In genomic region chr13:98729271-98730062, GRCm38 (mm10) we compare ENCODE assay signal across 14 mouse cellular contexts. TPM values are rescaled to one million over a fixed set of nuclear protein-coding genes. Genes with fewer than 3 reads are reported as not detected.
DNase-seq lines count a peak whose midpoint lies in the region; ATAC-seq and TF ChIP-seq lines count a peak whose summit lies in the region.
"Had no signal": no experiment of that assay in that cellular context is flagged by ENCODE, and none has a peak within 500 bp of the region (broad histone marks: within the 10 kb centered on the region; RNA-seq: fewer than 3 reads in every experiment).

No protein-coding gene starts in this region.

- no peak overlapping the region for H3K4me3 ChIP-seq in heart, adult 2 months
- H3K4me3 ChIP-seq in liver, postnatal 0 days (ENCODE audit: low read depth, low read length): no peak overlapping the region
- H3K4me3 ChIP-seq in liver, embryonic 12.5 days: no peak overlapping the region
- H3K4me3 ChIP-seq: embryonic facial prominence, embryonic 13.5 days; liver, embryonic 13.5 days; megakaryocyte, embryonic 14.5 days had no signal

- no peak for TF ChIP-seq EP300 in heart, adult 2 months (IDR thresholded peaks at IDR 0.05; ENCODE audit: insufficient read depth, low read depth, low read length)
- TF ChIP-seq EP300 in liver, postnatal 0 days (IDR thresholded peaks at IDR 0.05; ENCODE audit: low read depth): no peak

- H3K27me3 ChIP-seq in heart, adult 2 months (ENCODE audit: control insufficient read depth, insufficient read depth, low read length): no peaks in the 10 kb centered on the region
- no peaks in the 10 kb centered on the region for H3K27me3 ChIP-seq in liver, postnatal 0 days (ENCODE audit: insufficient read depth, low read length)
- no peaks in the 10 kb centered on the region for H3K27me3 ChIP-seq in liver, embryonic 12.5 days (replicated peaks)
- H3K27me3 ChIP-seq: embryonic facial prominence, embryonic 13.5 days; liver, embryonic 13.5 days; megakaryocyte, embryonic 14.5 days had no signal

- ATAC-seq in liver, postnatal 0 days: no peak
- ATAC-seq in liver, embryonic 12.5 days: no peak
- ATAC-seq: intestine, embryonic 16.5 days had no signal

- DNase-seq in heart, adult 2 months: no peak
- DNase-seq in heart, postnatal 25 days (ENCODE audit: low spot score): no peak
- DNase-seq in liver, postnatal 0 days: no peak
- peak; percentile 77 for DNase-seq in NIH3T3 (ENCODE audit: low read depth)
- peak; percentile 20 for DNase-seq in retina, postnatal 1 day
- DNase-seq in yolk sac, embryonic 10.5 days (ENCODE audit: low spot score): no peak
- no peak for DNase-seq in adrenal gland, postnatal 36 days
- DNase-seq: adrenal gland, adult 2 months; liver, embryonic 13.5 days; thymus, postnatal 4 days had no signal

- intact Hi-C loops in heart, adult 2 months (cut with DNase I): loop anchor here (5.0 kb wide), 1 partner anchor 132 kb away; no protein-coding TSS in a partner anchor
- intact Hi-C loops in heart, postnatal 25 days (cut with DNase I): loop anchor here (5.0 kb wide), 1 partner anchor 132 kb away; no protein-coding TSS in a partner anchor

- TF ChIP-seq POLR2A in heart, adult 2 months (IDR thresholded peaks at IDR 0.05; ENCODE audit: insufficient read depth, low read depth, low read length): no peak

- no peaks in the 10 kb centered on the region for H3K4me1 ChIP-seq in heart, adult 2 months (ENCODE audit: control insufficient read depth, insufficient read depth, low read length)
- H3K4me1 ChIP-seq in liver, postnatal 0 days (ENCODE audit: insufficient read depth): no peaks in the 10 kb centered on the region
- H3K4me1 ChIP-seq in liver, embryonic 12.5 days: peaks cover 13% of the 10 kb centered on the region; the same call in 1 of the 2 replicates
- H3K4me1 ChIP-seq: embryonic facial prominence, embryonic 13.5 days had no signal

- H3K4me2 ChIP-seq in liver, postnatal 0 days (ENCODE audit: low read depth, low read length): no peak overlapping the region
- no peak overlapping the region for H3K4me2 ChIP-seq in liver, embryonic 12.5 days
- H3K4me2 ChIP-seq: embryonic facial prominence, embryonic 13.5 days; liver, embryonic 13.5 days had no signal

- no peaks in the 10 kb centered on the region for H3K9me3 ChIP-seq in liver, postnatal 0 days (ENCODE audit: low read length)
- no peaks in the 10 kb centered on the region for H3K9me3 ChIP-seq in liver, embryonic 12.5 days (replicated peaks)
- H3K9me3 ChIP-seq: embryonic facial prominence, embryonic 13.5 days; liver, embryonic 13.5 days; megakaryocyte, embryonic 14.5 days had no signal

- TF ChIP-seq CTCF in heart, adult 2 months (IDR thresholded peaks at IDR 0.05): peak; percentile 68
- TF ChIP-seq CTCF in liver, postnatal 0 days (IDR thresholded peaks at IDR 0.05; ENCODE audit: low read depth): peak; percentile 35

- peaks cover 2% of the 10 kb centered on the region for H3K36me3 ChIP-seq in heart, adult 2 months (ENCODE audit: control insufficient read depth, insufficient read depth, low read length)
- peaks cover 83% of the 10 kb centered on the region for H3K36me3 ChIP-seq in liver, postnatal 0 days (replicated peaks; ENCODE audit: insufficient read depth, low read length)
- peaks cover 90% of the 10 kb centered on the region for H3K36me3 ChIP-seq in liver, embryonic 12.5 days

- no peak overlapping the region for H3K27ac ChIP-seq in heart, adult 2 months
- no peak overlapping the region for H3K27ac ChIP-seq in liver, postnatal 0 days (ENCODE audit: low read depth)
- no peak overlapping the region for H3K27ac ChIP-seq in liver, embryonic 12.5 days
- H3K27ac ChIP-seq: embryonic facial prominence, embryonic 13.5 days; liver, embryonic 13.5 days had no signal

- no peaks in the 10 kb centered on the region for H3K79me2 ChIP-seq in heart, adult 2 months (replicated peaks; ENCODE audit: control insufficient read depth, insufficient read depth, low read length)

- no peak overlapping the region for H3K9ac ChIP-seq in heart, adult 2 months (ENCODE audit: low read depth, low read length)
- no peak overlapping the region for H3K9ac ChIP-seq in liver, postnatal 0 days (replicated peaks)
- no peak overlapping the region for H3K9ac ChIP-seq in liver, embryonic 12.5 days
- H3K9ac ChIP-seq: embryonic facial prominence, embryonic 13.5 days; liver, embryonic 13.5 days had no signal

- 30% methylated on average over 1 of the region's 1 CpGs for WGBS in heart, adult 2 months
- WGBS in liver, postnatal 0 days (ENCODE audit: insufficient replicate concordance): 58% methylated on average over 1 of the region's 1 CpGs
- 67% methylated on average over 1 of the region's 1 CpGs for WGBS in liver, embryonic 12.5 days (ENCODE audit: insufficient replicate concordance)

RNA-seq across cellular contexts. Expression of gene Tmem171, which starts 34.8 kb away (rescaled TPM):
- 1 to 10 TPM; 4.6 to 8.1 TPM for total RNA-seq in heart, adult 2 months (2021)
- 9.1 and 11.1 TPM in 2 replicates for polyA plus RNA-seq in heart, adult 2 months (2012; rRNA removed)
- 10 to 100 TPM in 1 of 2 experiments, 1 to 10 TPM in 1; 3.2 to 10.6 TPM for total RNA-seq in heart, postnatal 25 days (2021)
- polyA plus RNA-seq in liver, postnatal 0 days (2015; fragmentation: Nextera tagmentation; extraction: Ambion mirVana): 0.33 and 0.35 TPM in 2 replicates
- not detected in 2 replicates for polyA plus RNA-seq in liver, embryonic 12.5 days (2016; fragmentation: Nextera tagmentation; extraction: Ambion mirVana)
- under 1 TPM in 1 of 2 experiments, not detected in 1; 0.40 TPM for total RNA-seq in adrenal gland, postnatal 36 days (2021)
- polyA plus RNA-seq: liver, embryonic 13.5 days had no signal

Comparison
In these comparisons a context has a peak if more than half of its experiments do, and no peak if none do; other contexts are left out.
1. DNase-seq: peak in NIH3T3 (single experiment) and retina, postnatal 1 day (single experiment); none in heart, adult 2 months (0 of 2), heart, postnatal 25 days (single experiment), liver, postnatal 0 days (single experiment), yolk sac, embryonic 10.5 days (single experiment) and adrenal gland, postnatal 36 days (0 of 2).